Comparison of ENCODE assay signal across 7 mouse cellular contexts in genomic region chr6:137704300-137704939, GRCm38 (mm10). TPM values are rescaled to one million over a fixed set of nuclear protein-coding genes. Genes with fewer than 3 reads are reported as not detected.
DNase-seq lines count a peak whose midpoint lies in the region; ATAC-seq and TF ChIP-seq lines count a peak whose summit lies in the region.

No protein-coding gene starts in this region.

- no peaks in the 10 kb centered on the region for H3K36me3 ChIP-seq in liver, embryonic 16.5 days (ENCODE audit: control insufficient read depth, insufficient read depth)
- no peaks in the 10 kb centered on the region for H3K36me3 ChIP-seq in forebrain, embryonic 12.5 days (replicated peaks)
- no peaks in the 10 kb centered on the region for H3K36me3 ChIP-seq in forebrain, postnatal 0 days (ENCODE audit: insufficient read depth)

- H3K27ac ChIP-seq in liver, embryonic 16.5 days (ENCODE audit: low read length) = no peak overlapping the region; the same call in 1 of the 2 replicates
- no peak overlapping the region for H3K27ac ChIP-seq in forebrain, embryonic 12.5 days
- H3K27ac ChIP-seq in forebrain, postnatal 0 days (ENCODE audit: low read depth, low read length) = no peak overlapping the region

- 41% methylated on average over 25 of the region's 25 CpGs for WGBS in liver, embryonic 16.5 days (ENCODE audit: insufficient replicate concordance)
- 87% methylated on average over 25 of the region's 25 CpGs for WGBS in forebrain, embryonic 12.5 days
- 86% methylated on average over 25 of the region's 25 CpGs for WGBS in forebrain, postnatal 0 days

- no peaks in the 10 kb centered on the region for H3K9me3 ChIP-seq in liver, embryonic 16.5 days (replicated peaks; ENCODE audit: control insufficient read depth, low read length)
- H3K9me3 ChIP-seq in forebrain, embryonic 12.5 days = no peaks in the 10 kb centered on the region
- no peaks in the 10 kb centered on the region for H3K9me3 ChIP-seq in forebrain, postnatal 0 days (ENCODE audit: low read length)

- no peak overlapping the region for H3K9ac ChIP-seq in liver, embryonic 16.5 days (ENCODE audit: low read depth, low read length)
- no peak overlapping the region for H3K9ac ChIP-seq in forebrain, embryonic 12.5 days
- H3K9ac ChIP-seq in forebrain, postnatal 0 days = no peak overlapping the region

- no peak overlapping the region for H3K4me3 ChIP-seq in liver, embryonic 16.5 days (ENCODE audit: low read depth, low read length)
- no peak overlapping the region for H3K4me3 ChIP-seq in forebrain, embryonic 12.5 days (replicated peaks)
- H3K4me3 ChIP-seq in forebrain, postnatal 0 days (ENCODE audit: low read depth, low read length) = no peak overlapping the region

- H3K27me3 ChIP-seq in liver, embryonic 16.5 days (ENCODE audit: control insufficient read depth, insufficient read depth, low read depth, low read length) = no peaks in the 10 kb centered on the region
- no peaks in the 10 kb centered on the region for H3K27me3 ChIP-seq in forebrain, embryonic 12.5 days
- no peaks in the 10 kb centered on the region for H3K27me3 ChIP-seq in forebrain, postnatal 0 days (ENCODE audit: insufficient read depth, low read length)

- no peaks in the 10 kb centered on the region for H3K4me1 ChIP-seq in liver, embryonic 16.5 days (ENCODE audit: control insufficient read depth, low read depth, low read length)
- H3K4me1 ChIP-seq in forebrain, embryonic 12.5 days = no peaks in the 10 kb centered on the region
- 0 out of 2 replicates have a peak, but pooled peaks cover 3% of the 10 kb centered on the region for H3K4me1 ChIP-seq in forebrain, postnatal 0 days (ENCODE audit: insufficient read depth)

- peak; percentile 25 for DNase-seq in gastrocnemius, postnatal 10 days
- DNase-seq in retina, postnatal 1 day = no peak
- DNase-seq in forebrain, postnatal 0 days = no peak

- H3K4me2 ChIP-seq in liver, embryonic 16.5 days (ENCODE audit: low read depth, low read length) = 0 out of 2 replicates have a peak overlapping the region, but pooled peaks have one; percentile 2
- H3K4me2 ChIP-seq in forebrain, embryonic 12.5 days = no peak overlapping the region
- H3K4me2 ChIP-seq in forebrain, postnatal 0 days (ENCODE audit: low read depth) = no peak overlapping the region

- TF ChIP-seq CTCF in forebrain, postnatal 0 days (IDR thresholded peaks at IDR 0.05; ENCODE audit: low read depth) = no peak

- peak; percentile 94 for ATAC-seq in common myeloid progenitor, adult 5-6 weeks (replicated peaks; ENCODE audit: low read depth, poor library complexity, severe bottlenecking)
- peak; percentile 84 for ATAC-seq in hematopoietic stem cell, adult 5-6 weeks (replicated peaks in 1 of 2; ENCODE audit: insufficient read depth in 1 of 2, low FRiP score in 2 of 2, low TSS enrichment in 1 of 2, low read depth in 1 of 2, poor library complexity in 2 of 2, severe bottlenecking in 2 of 2)
- ATAC-seq in liver, embryonic 16.5 days (ENCODE audit: low read depth) = peak; percentile 64
- ATAC-seq in forebrain, embryonic 12.5 days (ENCODE audit: low FRiP score) = no peak
- ATAC-seq in forebrain, postnatal 0 days = no peak

RNA-seq across cellular contexts. Expression of gene Strap, which starts 30.5 kb away (rescaled TPM):
- 255 and 262 TPM in 2 replicates for total RNA-seq in common myeloid progenitor, adult 5-6 weeks (2017)
- total RNA-seq in gastrocnemius, postnatal 10 days (2021) = 10 to 100 TPM; 91.5 to 92.5 TPM
- total RNA-seq in hematopoietic stem cell, adult 5-6 weeks (2017) = 173 and 259 TPM in 2 replicates
- 58.8 and 63.8 TPM in 2 replicates for polyA plus RNA-seq in liver, embryonic 16.5 days (2015; fragmentation: Nextera tagmentation; extraction: Ambion mirVana)
- 208 and 212 TPM in 2 replicates for polyA plus RNA-seq in forebrain, embryonic 12.5 days (2016; fragmentation: Nextera tagmentation; extraction: Ambion mirVana)
- total RNA-seq in forebrain, postnatal 0 days (2014; rRNA removed) = 126 and 132 TPM in 2 replicates
- polyA plus RNA-seq in forebrain, postnatal 0 days (2015; fragmentation: Nextera tagmentation; extraction: Ambion mirVana) = 190 and 204 TPM in 2 replicates

RNA-seq across cellular contexts. Expression of gene Eps8, which starts 49.7 kb away (rescaled TPM):
- 3.6 and 5.8 TPM in 2 replicates for total RNA-seq in common myeloid progenitor, adult 5-6 weeks (2017)
- 10 to 100 TPM; 11.4 to 14.7 TPM for total RNA-seq in gastrocnemius, postnatal 10 days (2021)
- 19.0 and 21.4 TPM in 2 replicates for total RNA-seq in hematopoietic stem cell, adult 5-6 weeks (2017)
- 2.3 and 3.7 TPM in 2 replicates for polyA plus RNA-seq in liver, embryonic 16.5 days (2015; fragmentation: Nextera tagmentation; extraction: Ambion mirVana)
- 8.0 and 9.9 TPM in 2 replicates for polyA plus RNA-seq in forebrain, embryonic 12.5 days (2016; fragmentation: Nextera tagmentation; extraction: Ambion mirVana)
- 23.5 and 26.0 TPM in 2 replicates for total RNA-seq in forebrain, postnatal 0 days (2014; rRNA removed)
- 16.4 and 23.7 TPM in 2 replicates for polyA plus RNA-seq in forebrain, postnatal 0 days (2015; fragmentation: Nextera tagmentation; extraction: Ambion mirVana)

RNA-seq across cellular contexts. Expression of gene Dera, which starts 49.9 kb away (rescaled TPM):
- total RNA-seq in common myeloid progenitor, adult 5-6 weeks (2017) = 90.0 and 91.7 TPM in 2 replicates
- 10 to 100 TPM; 12.7 to 14.5 TPM for total RNA-seq in gastrocnemius, postnatal 10 days (2021)
- 37.9 and 45.7 TPM in 2 replicates for total RNA-seq in hematopoietic stem cell, adult 5-6 weeks (2017)
- 38.9 and 40.6 TPM in 2 replicates for polyA plus RNA-seq in liver, embryonic 16.5 days (2015; fragmentation: Nextera tagmentation; extraction: Ambion mirVana)
- 32.3 and 32.7 TPM in 2 replicates for polyA plus RNA-seq in forebrain, embryonic 12.5 days (2016; fragmentation: Nextera tagmentation; extraction: Ambion mirVana)
- 5.0 and 9.1 TPM in 2 replicates for total RNA-seq in forebrain, postnatal 0 days (2014; rRNA removed)
- polyA plus RNA-seq in forebrain, postnatal 0 days (2015; fragmentation: Nextera tagmentation; extraction: Ambion mirVana) = 10.6 and 11.0 TPM in 2 replicates

Comparison
In these comparisons a context has a peak if more than half of its experiments do, and no peak if none do; other contexts are left out.
1. ATAC-seq: peak in common myeloid progenitor, adult 5-6 weeks (single experiment), hematopoietic stem cell, adult 5-6 weeks (2 of 2) and liver, embryonic 16.5 days (single experiment); none in forebrain, embryonic 12.5 days (single experiment) and forebrain, postnatal 0 days (single experiment).